Mouse (Mus musculus) intestine, postnatal 0 days (tissue): ENCODE data around the gene Kcnj14. TPM values are rescaled to one million over a fixed set of nuclear protein-coding genes. Genes with fewer than 3 reads are reported as not detected.

Source experiments
- ATAC-seq: fragments of 200-750 bp; cut with Nextera tagmentation; 2 replicates; pipeline ENCODE4 v1.8.0; 2017; ENCODE audit warnings: mild to moderate bottlenecking, moderate TSS enrichment, moderate library complexity
- H3K27ac ChIP-seq: fragments of 300-500 bp; sonication (generic); 2 replicates; pipeline ENCODE4 v1.5.1; 2014; ENCODE audit warnings: mild to moderate bottlenecking, low read depth, low read length, moderate library complexity
- H3K27me3 ChIP-seq: fragments of 300-500 bp; sonication (generic); replicated peaks from 2 replicates; pipeline ENCODE4 v1.6.1; 2014; ENCODE audit warnings: low read length, mixed read lengths; ENCODE audit not compliant: control insufficient read depth, insufficient read depth
- H3K36me3 ChIP-seq: fragments of 300-500 bp; sonication (generic); 2 replicates; pipeline ENCODE4 v1.6.1; 2014; ENCODE audit warnings: mild to moderate bottlenecking, moderate library complexity; ENCODE audit not compliant: control insufficient read depth, insufficient read depth
- H3K4me1 ChIP-seq: fragments of 300-500 bp; sonication (generic); replicated peaks from 2 replicates; pipeline ENCODE4 v1.6.1; 2014; ENCODE audit warnings: antibody characterized with exemption, low read length, mixed read lengths; ENCODE audit not compliant: control insufficient read depth, insufficient read depth
- H3K4me2 ChIP-seq: fragments of 300-500 bp; sonication (generic); replicated peaks from 2 replicates; pipeline ENCODE4 v1.6.1; 2014; ENCODE audit warnings: low read depth, mild to moderate bottlenecking, moderate library complexity
- H3K4me3 ChIP-seq: fragments of 300-500 bp; sonication (generic); 2 replicates; pipeline ENCODE4 v1.5.1; 2014; ENCODE audit warnings: low read depth, low read length
- H3K9ac ChIP-seq: fragments of 300-500 bp; sonication (generic); 2 replicates; pipeline ENCODE4 v1.6.1; 2014; ENCODE audit warnings: mild to moderate bottlenecking, low read depth, low read length
- H3K9me3 ChIP-seq: fragments of 300-500 bp; sonication (generic); 2 replicates; pipeline ENCODE4 v1.6.1; 2016; ENCODE audit warnings: mixed run types; ENCODE audit not compliant: control insufficient read depth
- CTCF ChIP-seq: sonication (generic); IDR thresholded peaks from 2 replicates; pipeline ENCODE4 v1.5.1; 2016; ENCODE audit warnings: low read depth, mild to moderate bottlenecking, control low read depth, antibody characterized with exemption, moderate library complexity
- WGBS: fragments of 180-500 bp; shearing (Covaris S2); extraction: QIAGEN DNeasy Blood & Tissue Kit; methylation state at CpG from one replicate; pipeline ENCODE4 v1.1.7; 2014; 5-methylcytosine and 5-hydroxymethylcytosine counted together
- polyA plus RNA-seq: library from polyadenylated mRNA; unstranded; fragments of >200 nt; fragmentation: Nextera tagmentation; extraction: Ambion mirVana; gene quantifications from 2 replicates; pipeline ENCODE4 v1.2.1, GENCODE M21; 2015

Gene Kcnj14
- polyA plus RNA-seq, 1 experiment from 2014 or later: 0.10 TPM

DNA sequence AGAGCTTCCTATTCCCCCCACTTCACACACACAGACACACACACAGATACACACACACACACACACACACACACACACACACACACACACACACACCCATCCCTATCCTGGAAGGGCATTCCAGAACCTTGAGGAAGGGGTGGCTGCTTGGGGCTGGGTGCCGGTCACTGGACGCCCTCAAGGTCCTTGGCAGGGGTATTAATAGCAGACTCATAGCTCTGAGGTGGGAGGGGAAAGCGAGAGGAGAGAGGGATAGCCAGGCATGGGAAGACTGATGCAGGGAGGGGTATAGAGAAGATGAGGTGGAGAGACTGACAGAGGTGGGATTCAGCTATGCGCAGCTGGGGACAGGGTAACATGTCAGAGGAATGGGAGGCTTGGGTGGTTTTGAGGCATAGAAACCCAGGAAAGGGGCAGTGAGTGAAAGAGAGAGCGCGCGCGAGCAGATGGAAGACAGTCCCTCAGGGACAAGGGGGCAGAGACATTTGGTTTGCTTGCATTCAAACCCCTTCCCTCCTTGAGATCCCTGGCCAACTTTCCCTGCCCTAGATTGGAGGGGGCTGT, 44.6 kb upstream of the Kcnj14 start:
- Histone ChIP-seq H3K9ac (no peak overlapping the region), H3K27me3 (no peaks in the 10 kb centered on the region; the same call in 1 of the 2 replicates), H3K9me3 (no peaks in the 10 kb centered on the region), H3K4me1 (no peaks in the 10 kb centered on the region; the same call in 1 of the 2 replicates), H3K36me3 (0 out of 2 replicates have a peak, but pooled peaks cover 3% of the 10 kb centered on the region), H3K4me2 (peak overlapping the region; percentile 64), H3K27ac (peak overlapping the region; percentile 51; the same call in 1 of the 2 replicates), H3K4me3 (peak overlapping the region; percentile 28; the same call in 1 of the 2 replicates)
- 39% methylated on average over 8 of the region's 8 CpGs for WGBS
- ATAC-seq: no peak
- TF ChIP-seq CTCF: no peak

GRCm38 (mm10) chr7:45867871-45868270, 43.3 kb upstream of the Kcnj14 start:
- Histone ChIP-seq H3K36me3 (no peaks in the 10 kb centered on the region), H3K27ac (peak overlapping the region; percentile 55; the same call in 1 of the 2 replicates), H3K4me2 (peak overlapping the region; percentile 64), H3K4me1 (no peaks in the 10 kb centered on the region; the same call in 1 of the 2 replicates), H3K27me3 (no peaks in the 10 kb centered on the region; the same call in 1 of the 2 replicates), H3K9me3 (no peaks in the 10 kb centered on the region), H3K9ac (no peak overlapping the region), H3K4me3 (no peak overlapping the region)
- ATAC-seq: no peak
- no peak for TF ChIP-seq CTCF
- 36% methylated on average over 2 of the region's 2 CpGs for WGBS

DNA sequence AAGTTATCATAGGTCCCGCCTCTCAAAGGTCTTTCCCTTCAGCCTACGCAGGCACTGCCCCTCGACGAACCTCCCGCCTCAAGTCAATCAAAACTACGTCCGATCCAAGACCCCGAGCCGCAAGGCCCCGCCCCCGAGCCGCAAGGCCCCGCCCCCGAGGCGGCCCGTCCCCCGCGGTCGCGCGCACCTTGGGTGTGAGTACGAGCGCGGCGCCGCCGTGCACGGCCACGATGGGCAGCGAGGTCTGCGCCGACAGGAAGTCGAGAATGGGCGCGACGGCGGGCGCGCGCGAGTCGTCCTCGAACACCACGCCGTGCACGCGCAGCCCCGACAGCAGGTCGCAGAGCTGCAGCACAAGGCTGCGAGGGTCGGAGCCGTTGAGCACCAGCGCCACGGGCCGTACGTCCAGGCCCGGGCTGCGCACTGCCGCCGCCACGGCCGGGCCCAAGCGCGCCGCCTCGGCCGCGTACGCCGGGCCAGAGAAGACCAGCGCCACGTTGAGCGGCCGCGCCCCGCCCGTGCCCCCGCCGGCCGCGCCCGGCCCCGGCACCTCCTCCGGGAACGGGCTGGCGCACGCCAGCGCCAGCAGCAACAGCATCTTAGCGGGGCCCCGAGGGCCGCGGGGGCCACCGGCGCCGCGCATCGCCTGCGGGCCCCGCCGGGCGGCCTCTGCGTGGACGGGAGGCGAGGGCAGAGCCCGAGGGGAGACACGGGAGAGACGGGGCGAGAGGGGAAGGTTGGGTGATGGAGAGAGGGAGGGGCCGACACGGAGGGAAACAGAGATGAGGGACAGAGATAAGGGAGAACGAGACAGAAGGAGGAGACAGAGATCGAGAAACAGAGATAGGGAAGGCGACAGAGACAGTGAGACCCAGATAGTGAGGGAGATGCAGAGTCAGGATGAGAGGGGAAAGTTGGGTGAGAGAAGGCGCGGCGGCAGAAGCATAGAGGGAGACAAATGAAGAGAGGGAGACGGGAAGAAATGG, 41.6 kb upstream of the Kcnj14 start:
- no peaks in the 10 kb centered on the region; the same call in 1 of the 2 replicates for H3K27me3 ChIP-seq
- H3K4me3 ChIP-seq: peak overlapping the region; percentile 63
- peak overlapping the region; percentile 74 for H3K9ac ChIP-seq
- peak overlapping the region; percentile 78 for H3K27ac ChIP-seq
- H3K4me2 ChIP-seq: peak overlapping the region; percentile 95
- no peak for TF ChIP-seq CTCF
- H3K9me3 ChIP-seq: no peaks in the 10 kb centered on the region
- no peaks in the 10 kb centered on the region for H3K36me3 ChIP-seq
- peak; percentile 86 for ATAC-seq
- H3K4me1 ChIP-seq: no peaks in the 10 kb centered on the region; the same call in 1 of the 2 replicates
- 1% methylated on average over 113 of the region's 117 CpGs for WGBS

- Histone ChIP-seq H3K27ac (no peak overlapping the region), H3K36me3 (no peaks in the 10 kb centered on the region), H3K4me2 (no peak overlapping the region), H3K9me3 (no peaks in the 10 kb centered on the region), H3K9ac (no peak overlapping the region), H3K4me1 (no peaks in the 10 kb centered on the region), H3K27me3 (no peaks in the 10 kb centered on the region), H3K4me3 (no peak overlapping the region)
- no peak for TF ChIP-seq CTCF
- ATAC-seq: no peak
- WGBS: 63% methylated on average over 3 of the region's 3 CpGs
These were observed 39.9 kb upstream of the Kcnj14 start for GRCm38 (mm10) chr7:45864435-45864834.

DNA sequence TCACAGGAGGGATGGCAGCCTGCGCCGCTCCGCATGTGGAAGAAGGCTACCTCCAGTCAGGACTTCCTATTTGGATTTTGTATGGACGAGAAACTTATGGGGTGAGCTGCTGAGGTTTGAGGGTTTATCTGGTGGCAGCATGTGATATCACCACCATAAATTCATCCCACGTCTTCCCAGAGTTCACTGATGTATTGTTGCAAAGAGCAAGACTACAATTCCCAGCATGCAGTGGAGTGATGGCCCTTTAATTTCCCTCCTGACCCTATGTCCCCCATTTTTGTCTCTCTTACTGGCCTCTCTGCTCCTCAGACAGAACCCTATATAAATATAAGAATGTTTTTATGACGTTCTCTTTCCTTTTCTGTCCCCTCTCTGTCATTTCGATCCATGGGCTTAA, 38.2 kb upstream of the Kcnj14 start:
- 0 out of 2 replicates have a peak, but pooled peaks cover under 1% of the 10 kb centered on the region for H3K27me3 ChIP-seq
- WGBS: 74% methylated on average over 7 of the region's 7 CpGs
- H3K36me3 ChIP-seq: no peaks in the 10 kb centered on the region
- no peak for ATAC-seq
- no peaks in the 10 kb centered on the region for H3K9me3 ChIP-seq
- no peaks in the 10 kb centered on the region for H3K4me1 ChIP-seq
- H3K9ac ChIP-seq: no peak overlapping the region
- TF ChIP-seq CTCF: no peak
- no peak overlapping the region for H3K27ac ChIP-seq
- no peak overlapping the region for H3K4me3 ChIP-seq
- no peak overlapping the region for H3K4me2 ChIP-seq

- no peak for TF ChIP-seq CTCF
- H3K9ac ChIP-seq: no peak overlapping the region
- ATAC-seq: 0 out of 2 replicates have a peak, but pooled peaks have one; percentile 16
These were observed 34.4 kb upstream of the Kcnj14 start for GRCm38 (mm10) chr7:45859008-45859407.

More at GRCm38 (mm10) chr7:45859008-45859407, 34.4 kb upstream of the Kcnj14 start:
- Histone ChIP-seq H3K9me3 (no peaks in the 10 kb centered on the region), H3K4me1 (no peaks in the 10 kb centered on the region), H3K4me3 (no peak overlapping the region), H3K4me2 (no peak overlapping the region), H3K27ac (no peak overlapping the region), H3K36me3 (0 out of 2 replicates have a peak, but pooled peaks cover 3% of the 10 kb centered on the region), H3K27me3 (peaks cover 14% of the 10 kb centered on the region)
- WGBS: 38% methylated on average over 4 of the region's 4 CpGs
